Mouse (Mus musculus): ENCODE results near the gene Gm13697. TPM values are rescaled to one million over a fixed set of nuclear protein-coding genes. Genes with fewer than 3 reads are reported as not detected.

The Gm13697 gene
- total RNA-seq, 2 experiments from 2014 or later: 0.64 to 0.70 TPM

- DNase-seq: no peak
Observed at GRCm38 (mm10) chr2:84035997-84036396, 51.5 kb downstream of the Gm13697 start.

Other genes starting within 250 kb of the Gm13697 start
- gene Fam171b, start 172.1 kb upstream of the Gm13697 start, total RNA-seq (2021): 1 to 10 TPM; 1.2 to 3.1 TPM
- not detected for gene Zswim2, start 43.5 kb upstream of the Gm13697 start, total RNA-seq (2021)
- under 1 TPM; 0.64 to 0.70 TPM for gene Gm13698, start 29.1 kb upstream of the Gm13697 start, total RNA-seq (2021)
- gene Gm13693, start 23.2 kb upstream of the Gm13697 start, total RNA-seq (2021): under 1 TPM; 0.64 to 0.70 TPM
- under 1 TPM in 1 of 2 experiments, not detected in 1; 0.70 TPM for gene Gm13695, start 17.4 kb upstream of the Gm13697 start, total RNA-seq (2021)
- under 1 TPM; 0.64 to 0.70 TPM for gene Gm13696, start 11.6 kb upstream of the Gm13697 start, total RNA-seq (2021)
- gene Gm13694, start 5.8 kb upstream of the Gm13697 start, total RNA-seq (2021): under 1 TPM; 0.64 to 0.70 TPM
- under 1 TPM; 0.64 to 0.70 TPM for gene Gm13691, start 5.8 kb downstream of the Gm13697 start, total RNA-seq (2021)